Mouse (Mus musculus): ENCODE data around the gene Ranbp3. TPM values are rescaled to one million over a fixed set of nuclear protein-coding genes. Genes with fewer than 3 reads are reported as not detected.

Ranbp3 gene
- total and polyA plus RNA-seq, 3 experiments, result 54.7 to 142 (median 70.5) TPM

GRCm38 (mm10) chr17:56716655-56717362 is 43.7 kb downstream of the Ranbp3 start:
- Histone ChIP-seq H3K4me1 (ENCODE audit: insufficient read depth, low read depth, low read length) (peaks cover 61% of the 10 kb centered on the region), H3K27me3 (ENCODE audit: insufficient read depth, low read length) (no peaks in the 10 kb centered on the region), H3K36me3 (replicated peaks) (peaks cover 70% of the 10 kb centered on the region), H3K4me3 (ENCODE audit: low read depth, low read length) (peak overlapping the region; percentile 86), H3K9me3 (replicated peaks) (no peaks in the 10 kb centered on the region)
- ATAC-seq (ENCODE audit: extremely low read depth, insufficient number of reproducible peaks, low FRiP score, poor library complexity, severe bottlenecking) (peak; percentile 83), DNase-seq (ENCODE audit: low spot score) (peak; percentile 91)
- TF ChIP-seq POLR2AphosphoS5 (IDR thresholded peaks at IDR 0.05; ENCODE audit: insufficient replicate concordance, low read depth, low read length) (no peak), TAL1 (conservative IDR thresholded peaks at IDR 0.05; ENCODE audit: low read depth, low read length) (no peak), GATA2 (IDR thresholded peaks at IDR 0.05; ENCODE audit: borderline replicate concordance, low read depth, low read length) (no peak), CTCF (IDR thresholded peaks at IDR 0.05; ENCODE audit: low read depth, low read length) (no peak), GATA1 (IDR thresholded peaks at IDR 0.05; ENCODE audit: borderline replicate concordance, low read length) (no peak)

- Histone ChIP-seq H3K4me1 (ENCODE audit: insufficient read depth, low read depth, low read length) (peaks cover 54% of the 10 kb centered on the region), H3K4me3 (ENCODE audit: low read depth, low read length) (peak within 1 kb of the TSS; percentile 86), H3K27me3 (ENCODE audit: insufficient read depth, low read length) (no peaks in the 10 kb centered on the region), H3K36me3 (replicated peaks) (peaks cover 70% of the 10 kb centered on the region), H3K9me3 (replicated peaks) (no peaks in the 10 kb centered on the region)
- DNase-seq (ENCODE audit: low spot score) (peak; percentile 93), ATAC-seq (ENCODE audit: extremely low read depth, insufficient number of reproducible peaks, low FRiP score, poor library complexity, severe bottlenecking) (peak; percentile 31)
- no peak for TF ChIP-seq GATA1 (IDR thresholded peaks at IDR 0.05; ENCODE audit: borderline replicate concordance, low read length)
- TF ChIP-seq CTCF (IDR thresholded peaks at IDR 0.05; ENCODE audit: low read depth, low read length), result no peak
- TF ChIP-seq TAL1 (conservative IDR thresholded peaks at IDR 0.05; ENCODE audit: low read depth, low read length), result no peak
- no peak for TF ChIP-seq POLR2AphosphoS5 (IDR thresholded peaks at IDR 0.05; ENCODE audit: insufficient replicate concordance, low read depth, low read length)
- TF ChIP-seq GATA2 (IDR thresholded peaks at IDR 0.05; ENCODE audit: borderline replicate concordance, low read depth, low read length), result no peak
These were observed 44.4 kb downstream of the Ranbp3 start, which contains the start of the genes Ndufa11 and Vmac for GRCm38 (mm10) chr17:56717363-56718058. TSS of gene Ndufa11 (plus strand) at chr17:56717767. TSS of gene Vmac (minus strand) at chr17:56718022.

GRCm38 (mm10) chr17:56722441-56722840 is 49.3 kb downstream of the Ranbp3 start:
- TF ChIP-seq POLR2AphosphoS5 (IDR thresholded peaks at IDR 0.05; ENCODE audit: insufficient replicate concordance, low read depth, low read length), result no peak
- no peak for TF ChIP-seq TAL1 (conservative IDR thresholded peaks at IDR 0.05; ENCODE audit: low read depth, low read length)
- no peak for TF ChIP-seq CTCF (IDR thresholded peaks at IDR 0.05; ENCODE audit: low read depth, low read length)
- DNase-seq (ENCODE audit: low spot score) (no peak), ATAC-seq (ENCODE audit: extremely low read depth, insufficient number of reproducible peaks, low FRiP score, poor library complexity, severe bottlenecking) (no peak)
- no peaks in the 10 kb centered on the region for H3K27me3 ChIP-seq (ENCODE audit: insufficient read depth, low read length)
- no peaks in the 10 kb centered on the region for H3K9me3 ChIP-seq (replicated peaks)
- H3K36me3 ChIP-seq (replicated peaks), result peaks cover 66% of the 10 kb centered on the region
- peaks cover 36% of the 10 kb centered on the region for H3K4me1 ChIP-seq (ENCODE audit: insufficient read depth, low read depth, low read length)
- H3K4me3 ChIP-seq (ENCODE audit: low read depth, low read length), result no peak overlapping the region

- Histone ChIP-seq H3K4me3 (ENCODE audit: low read depth, low read length) (no peak overlapping the region), H3K36me3 (replicated peaks) (peaks cover 66% of the 10 kb centered on the region), H3K27me3 (ENCODE audit: insufficient read depth, low read length) (0 out of 2 replicates have a peak, but pooled peaks cover 5% of the 10 kb centered on the region), H3K9me3 (replicated peaks) (no peaks in the 10 kb centered on the region), H3K4me1 (ENCODE audit: insufficient read depth, low read depth, low read length) (peaks cover 42% of the 10 kb centered on the region)
- ATAC-seq (ENCODE audit: extremely low read depth, insufficient number of reproducible peaks, low FRiP score, poor library complexity, severe bottlenecking) (no peak), DNase-seq (ENCODE audit: low spot score) (no peak)
- no peak for TF ChIP-seq POLR2AphosphoS5 (IDR thresholded peaks at IDR 0.05; ENCODE audit: insufficient replicate concordance, low read depth, low read length)
- TF ChIP-seq GATA2 (IDR thresholded peaks at IDR 0.05; ENCODE audit: borderline replicate concordance, low read depth, low read length), result no peak
- no peak for TF ChIP-seq TAL1 (conservative IDR thresholded peaks at IDR 0.05; ENCODE audit: low read depth, low read length)
- TF ChIP-seq CTCF (IDR thresholded peaks at IDR 0.05; ENCODE audit: low read depth, low read length), result no peak
- TF ChIP-seq GATA1 (IDR thresholded peaks at IDR 0.05; ENCODE audit: borderline replicate concordance, low read length), result no peak
These were observed 50.5 kb downstream of the Ranbp3 start for GRCm38 (mm10) chr17:56723419-56724161.

GRCm38 (mm10) chr17:56727029-56727649 is 54.0 kb downstream of the Ranbp3 start:
- no peaks in the 10 kb centered on the region for H3K9me3 ChIP-seq (replicated peaks)
- no peak for DNase-seq (ENCODE audit: low spot score)
- H3K4me3 ChIP-seq (ENCODE audit: low read depth, low read length), result no peak overlapping the region
- TF ChIP-seq TAL1 (conservative IDR thresholded peaks at IDR 0.05; ENCODE audit: low read depth, low read length) (no peak), GATA2 (IDR thresholded peaks at IDR 0.05; ENCODE audit: borderline replicate concordance, low read depth, low read length) (no peak), GATA1 (IDR thresholded peaks at IDR 0.05; ENCODE audit: borderline replicate concordance, low read length) (no peak), CTCF (IDR thresholded peaks at IDR 0.05; ENCODE audit: low read depth, low read length) (no peak), POLR2AphosphoS5 (IDR thresholded peaks at IDR 0.05; ENCODE audit: insufficient replicate concordance, low read depth, low read length) (no peak)
- H3K4me1 ChIP-seq (ENCODE audit: insufficient read depth, low read depth, low read length), result peaks cover 21% of the 10 kb centered on the region
- no peak for ATAC-seq (ENCODE audit: extremely low read depth, insufficient number of reproducible peaks, low FRiP score, poor library complexity, severe bottlenecking)
- H3K36me3 ChIP-seq (replicated peaks), result peaks cover 32% of the 10 kb centered on the region
- H3K27me3 ChIP-seq (ENCODE audit: insufficient read depth, low read length), result peaks cover 34% of the 10 kb centered on the region

All from G1E (cell line).